Mouse (Mus musculus) gonadal fat pad, adult 2 months (tissue): ENCODE results near the gene Uvrag. TPM values are rescaled to one million over a fixed set of nuclear protein-coding genes. Genes with fewer than 3 reads are reported as not detected.

Experiments used
- DNase-seq: peaks from one replicate; pipeline ENCODE4 v3.0.0-alpha.2; 2012; ENCODE audit warnings: low read depth
- polyA plus RNA-seq: library from polyadenylated mRNA; depleted of rRNA; stranded (reverse); fragments of >200 nt; gene quantifications from 2 replicates; pipeline ENCODE4 v1.2.3, GENCODE M21; 2012

Uvrag gene
- polyA plus RNA-seq, 1 experiment: 13.4 TPM

GRCm38 (mm10) chr7:99164873-99165410, 24.0 kb upstream of the Uvrag start:
- no peak for DNase-seq

GRCm38 (mm10) chr7:99162462-99162861, 21.5 kb upstream of the Uvrag start:
- no peak for DNase-seq

- no peak for DNase-seq
These were observed 21.0 kb upstream of the Uvrag start for GRCm38 (mm10) chr7:99161961-99162360.

GRCm38 (mm10) chr7:99161529-99161928, 20.6 kb upstream of the Uvrag start:
- DNase-seq: no peak

- no peak for DNase-seq
These were observed 20.1 kb upstream of the Uvrag start for GRCm38 (mm10) chr7:99160995-99161394.

- no peak for DNase-seq
These were observed 18.5 kb upstream of the Uvrag start for GRCm38 (mm10) chr7:99159446-99159845.

- DNase-seq: no peak
These were observed 18.0 kb upstream of the Uvrag start for GRCm38 (mm10) chr7:99158904-99159303.

GRCm38 (mm10) chr7:99158011-99158410, 17.1 kb upstream of the Uvrag start:
- DNase-seq: no peak

GRCm38 (mm10) chr7:99156737-99157136, 15.8 kb upstream of the Uvrag start:
- no peak for DNase-seq

GRCm38 (mm10) chr7:99155311-99156289, 14.7 kb upstream of the Uvrag start:
- no peak for DNase-seq

- DNase-seq: no peak
These were observed 13.8 kb upstream of the Uvrag start for GRCm38 (mm10) chr7:99154648-99155151.

- no peak for DNase-seq
These were observed 12.8 kb upstream of the Uvrag start for GRCm38 (mm10) chr7:99153686-99154202.

GRCm38 (mm10) chr7:99152756-99153155, 11.8 kb upstream of the Uvrag start:
- DNase-seq: no peak

- no peak for DNase-seq
These were observed 10.4 kb upstream of the Uvrag start for GRCm38 (mm10) chr7:99151342-99151741.

- DNase-seq: no peak
These were observed 8.1 kb upstream of the Uvrag start for GRCm38 (mm10) chr7:99149017-99149416.

- DNase-seq: no peak
These were observed 6.6 kb upstream of the Uvrag start for GRCm38 (mm10) chr7:99147494-99147893.

GRCm38 (mm10) chr7:99146906-99147305, 6.0 kb upstream of the Uvrag start:
- DNase-seq: no peak

GRCm38 (mm10) chr7:99146011-99146410, 5.1 kb upstream of the Uvrag start:
- DNase-seq: no peak

- DNase-seq: no peak
These were observed 3.7 kb upstream of the Uvrag start for GRCm38 (mm10) chr7:99144616-99145015.

GRCm38 (mm10) chr7:99143244-99143643, 2.3 kb upstream of the Uvrag start:
- DNase-seq: no peak

GRCm38 (mm10) chr7:99141919-99142606, 1.1 kb upstream of the Uvrag start:
- no peak for DNase-seq

- DNase-seq: no peak
These were observed 430 bp downstream of the Uvrag start for GRCm38 (mm10) chr7:99140511-99140910.
